Mouse (Mus musculus): Measurements from ENCODE around the gene Gm10799.

- no peak for TF ChIP-seq CTCF (IDR thresholded peaks at IDR 0.05; ENCODE audit: low read depth, low read length)
- no peak for TF ChIP-seq POLR2A (IDR thresholded peaks at IDR 0.05; ENCODE audit: extremely low read depth, insufficient read depth, low read length)
Observed at GRCm38 (mm10) chr2:104030381-104030780, 38.0 kb downstream of the Gm10799 start.
